Mouse (Mus musculus): ENCODE data around the gene Piezo1.

- no peak for TF ChIP-seq POLR2A (IDR thresholded peaks at IDR 0.05; ENCODE audit: low read depth, low read length)
- no peak for TF ChIP-seq CTCF (IDR thresholded peaks at IDR 0.05; ENCODE audit: borderline replicate concordance, insufficient read depth, low read length)
Measured at GRCm38 (mm10) chr8:122529159-122529558, 22.0 kb downstream of the Piezo1 start.
